Mouse (Mus musculus) limb, embryonic 12.5 days (tissue): ENCODE measurements around the gene Catsper1. TPM values are rescaled to one million over a fixed set of nuclear protein-coding genes. Genes with fewer than 3 reads are reported as not detected.
A peak's percentile ranks its signal among the peaks of the same experiment; 100 is the strongest.

ENCODE experiments used
- ATAC-seq: fragments of 200-750 bp; cut with Nextera tagmentation; 2 replicates; pipeline ENCODE4 v1.8.0; 2017; ENCODE audit warnings: low read depth, moderate TSS enrichment; ENCODE audit not compliant: insufficient number of reproducible peaks, insufficient read depth, low FRiP score, low TSS enrichment
- H3K27ac ChIP-seq: fragments of 300-500 bp; sonication (generic); 2 replicates; pipeline ENCODE4 v1.5.1; 2016; ENCODE audit warnings: mild to moderate bottlenecking, moderate library complexity
- H3K27me3 ChIP-seq: fragments of 300-500 bp; sonication (generic); 2 replicates; pipeline ENCODE4 v1.6.1; 2016; ENCODE audit warnings: mild to moderate bottlenecking, moderate library complexity
- H3K36me3 ChIP-seq: fragments of 300-500 bp; sonication (generic); 2 replicates; pipeline ENCODE4 v1.6.1; 2016; ENCODE audit warnings: mild to moderate bottlenecking, moderate library complexity
- H3K4me1 ChIP-seq: fragments of 300-500 bp; sonication (generic); replicated peaks from 2 replicates; pipeline ENCODE4 v1.6.1; 2016
- H3K4me2 ChIP-seq: fragments of 300-500 bp; sonication (generic); 2 replicates; pipeline ENCODE4 v1.6.1; 2016; ENCODE audit warnings: mild to moderate bottlenecking, moderate library complexity
- H3K4me3 ChIP-seq: fragments of 300-500 bp; sonication (generic); replicated peaks from 2 replicates; pipeline ENCODE4 v1.5.1; 2016; ENCODE audit warnings: mild to moderate bottlenecking
- H3K9ac ChIP-seq: fragments of 300-500 bp; sonication (generic); replicated peaks from 2 replicates; pipeline ENCODE4 v1.6.1; 2016; ENCODE audit warnings: mild to moderate bottlenecking, moderate library complexity
- H3K9me3 ChIP-seq: fragments of 300-500 bp; sonication (generic); 2 replicates; pipeline ENCODE4 v1.6.1; 2016; ENCODE audit warnings: mild to moderate bottlenecking, moderate library complexity
- WGBS: fragments of 180-500 bp; shearing (Covaris S2); methylation state at CpG from one replicate; pipeline ENCODE4 v1.1.7; 2016; 5-methylcytosine and 5-hydroxymethylcytosine counted together
- polyA plus RNA-seq: library from polyadenylated mRNA; unstranded; fragments of >200 nt; fragmentation: Nextera tagmentation; extraction: Ambion mirVana; gene quantifications from 2 replicates; pipeline ENCODE4 v1.2.1, GENCODE M21; 2016

Gene Catsper1
- not detected in 2 replicates for polyA plus RNA-seq

DNA sequence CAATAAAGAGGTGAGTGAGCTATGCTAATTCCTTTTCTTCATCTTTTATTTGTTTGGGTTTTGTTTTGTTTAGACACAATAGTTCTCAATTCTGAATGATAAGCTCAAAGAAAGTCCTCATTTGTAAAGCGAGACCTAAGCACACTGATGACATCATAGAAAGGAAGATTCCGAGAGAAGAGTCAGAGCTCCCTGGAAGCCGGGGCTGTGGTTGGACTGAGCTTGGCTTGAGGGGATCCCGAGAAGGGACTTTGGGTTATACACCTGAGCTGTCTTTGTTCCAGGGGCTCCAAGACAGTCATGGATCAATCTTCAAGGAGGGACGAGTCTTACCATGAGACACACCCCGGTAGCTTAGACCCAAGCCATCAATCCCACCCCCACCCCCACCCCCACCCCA lies at the start of gene Catsper1:
Gene Catsper1 (plus strand): TSS at position 301 of the 400 bp plus-strand sequence.
- no peak within 1 kb of the TSS for H3K9ac ChIP-seq
- WGBS = 86% methylated on average over 6 of the region's 6 CpGs
- H3K4me3 ChIP-seq = no peak within 1 kb of the TSS

GRCm38 (mm10) chr19:5294972-5295735 lies 40.4 kb upstream of the Catsper1 start, which contains the start of gene Sf3b2:
Sf3b2 (minus strand) TSS chr19:5295455.
- Histone ChIP-seq H3K27me3 (no peaks in the 10 kb centered on the region), H3K4me3 (peak within 1 kb of the TSS; percentile 87), H3K9ac (peak within 1 kb of the TSS; percentile 84), H3K4me1 (peaks cover 34% of the 10 kb centered on the region), H3K9me3 (no peaks in the 10 kb centered on the region), H3K36me3 (peaks cover 38% of the 10 kb centered on the region), H3K4me2 (peak within 1 kb of the TSS; percentile 91), H3K27ac (peak within 1 kb of the TSS; percentile 88)
- WGBS = under 1% methylated on average over 46 of the region's 46 CpGs
- peak; percentile 95 for ATAC-seq

More for the DNA sequence above, at the start of gene Catsper1:
- Histone ChIP-seq H3K27ac (no peak within 1 kb of the TSS), H3K9me3 (no peaks in the 10 kb centered on the region), H3K36me3 (no peaks in the 10 kb centered on the region), H3K4me2 (no peak within 1 kb of the TSS), H3K27me3 (no peaks in the 10 kb centered on the region), H3K4me1 (no peaks in the 10 kb centered on the region)
- no peak for ATAC-seq

- 6% methylated on average over 13 of the region's 13 CpGs for WGBS
- Histone ChIP-seq H3K27ac (peak overlapping the region; percentile 80), H3K4me1 (peaks cover 34% of the 10 kb centered on the region), H3K9ac (peak overlapping the region; percentile 61), H3K4me2 (peak overlapping the region; percentile 91), H3K27me3 (no peaks in the 10 kb centered on the region), H3K4me3 (peak overlapping the region; percentile 87), H3K9me3 (no peaks in the 10 kb centered on the region), H3K36me3 (peaks cover 32% of the 10 kb centered on the region)
- ATAC-seq = peak; percentile 22; the same call in 1 of the 2 replicates
These were observed 39.8 kb upstream of the Catsper1 start for GRCm38 (mm10) chr19:5295736-5296075.

DNA sequence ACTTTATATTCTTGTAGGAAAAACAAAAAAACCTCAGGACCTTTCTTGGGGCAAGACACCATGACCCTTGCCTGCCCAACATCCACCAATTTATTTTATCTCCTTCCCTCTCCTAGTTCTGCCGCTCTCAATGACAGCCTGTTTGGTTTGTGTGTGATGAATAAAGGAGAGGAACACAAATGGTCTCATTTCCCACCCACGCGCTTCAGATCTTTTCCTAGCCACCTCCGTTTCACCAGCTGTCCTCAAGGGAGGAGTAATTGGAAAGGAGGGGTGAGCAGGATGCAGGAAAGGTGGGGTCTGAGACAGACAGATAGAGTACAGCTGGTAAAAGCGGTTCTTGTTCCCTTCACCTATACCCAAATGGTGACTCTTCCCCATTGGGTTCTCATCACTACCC lies 38.9 kb upstream of the Catsper1 start:
- Histone ChIP-seq H3K27me3 (no peaks in the 10 kb centered on the region), H3K27ac (no peak overlapping the region), H3K9ac (no peak overlapping the region), H3K36me3 (peaks cover 23% of the 10 kb centered on the region), H3K4me2 (peak overlapping the region; percentile 91), H3K4me1 (peaks cover 34% of the 10 kb centered on the region), H3K9me3 (no peaks in the 10 kb centered on the region), H3K4me3 (no peak overlapping the region)
- 56% methylated on average over 5 of the region's 5 CpGs for WGBS
- ATAC-seq = no peak

GRCm38 (mm10) chr19:5297903-5298800 lies 37.4 kb upstream of the Catsper1 start, which contains the start of gene Gal3st3:
Gal3st3 (plus strand) TSS chr19:5298331.
- Histone ChIP-seq H3K4me2 (peak within 1 kb of the TSS; percentile 89), H3K4me3 (peak within 1 kb of the TSS; percentile 58), H3K27ac (peak within 1 kb of the TSS; percentile 64), H3K9me3 (no peaks in the 10 kb centered on the region), H3K4me1 (peaks cover 34% of the 10 kb centered on the region), H3K36me3 (peaks cover 14% of the 10 kb centered on the region), H3K27me3 (no peaks in the 10 kb centered on the region), H3K9ac (peak within 1 kb of the TSS; percentile 71)
- 7% methylated on average over 31 of the region's 32 CpGs for WGBS
- ATAC-seq = 0 out of 2 replicates have a peak, but pooled peaks have one; percentile 37

DNA sequence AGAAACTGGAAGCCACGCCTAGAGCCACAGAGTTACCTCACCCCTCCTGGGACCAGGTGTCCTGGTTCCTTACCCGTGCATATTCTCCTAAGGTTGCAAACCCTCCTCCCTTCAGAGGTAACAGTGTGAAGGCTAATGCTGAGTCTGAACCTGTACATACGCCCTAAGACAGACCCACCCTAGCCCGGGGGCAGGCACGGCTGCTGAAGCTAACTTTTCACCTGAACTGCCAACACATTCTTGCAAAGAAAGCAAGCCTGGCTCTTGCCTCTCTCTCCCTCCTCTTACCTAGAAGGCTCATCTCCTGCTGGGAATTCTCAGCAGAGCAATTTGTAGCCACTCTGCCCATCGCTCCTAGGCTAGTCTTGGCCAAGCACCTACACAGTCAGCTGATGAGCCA lies 35.0 kb upstream of the Catsper1 start:
- Histone ChIP-seq H3K4me2 (no peak overlapping the region), H3K27ac (no peak overlapping the region), H3K9ac (no peak overlapping the region), H3K36me3 (peaks cover 22% of the 10 kb centered on the region), H3K4me1 (peaks cover 24% of the 10 kb centered on the region), H3K27me3 (no peaks in the 10 kb centered on the region), H3K4me3 (no peak overlapping the region), H3K9me3 (no peaks in the 10 kb centered on the region)
- 69% methylated on average over 6 of the region's 6 CpGs for WGBS
- no peak for ATAC-seq

GRCm38 (mm10) chr19:5302455-5302854 lies 33.1 kb upstream of the Catsper1 start:
- 12% methylated on average over 4 of the region's 4 CpGs for WGBS
- no peak overlapping the region for H3K9ac ChIP-seq
- H3K27ac ChIP-seq = no peak overlapping the region
- no peak overlapping the region for H3K4me3 ChIP-seq
- ATAC-seq = no peak
- H3K4me2 ChIP-seq = no peak overlapping the region
- H3K4me1 ChIP-seq = peaks cover 23% of the 10 kb centered on the region
- peaks cover 13% of the 10 kb centered on the region for H3K27me3 ChIP-seq
- H3K36me3 ChIP-seq = peaks cover 41% of the 10 kb centered on the region
- peaks cover 11% of the 10 kb centered on the region for H3K9me3 ChIP-seq

- H3K9ac ChIP-seq = no peak overlapping the region
- H3K36me3 ChIP-seq = peaks cover 48% of the 10 kb centered on the region
- no peak overlapping the region for H3K27ac ChIP-seq
- peaks cover 21% of the 10 kb centered on the region for H3K27me3 ChIP-seq
- 78% methylated on average over 6 of the region's 6 CpGs for WGBS
- no peak overlapping the region for H3K4me2 ChIP-seq
- H3K4me3 ChIP-seq = no peak overlapping the region
- H3K9me3 ChIP-seq = peaks cover 18% of the 10 kb centered on the region
- peaks cover 4% of the 10 kb centered on the region; the same call in 1 of the 2 replicates for H3K4me1 ChIP-seq
- ATAC-seq = no peak
These were observed 29.3 kb upstream of the Catsper1 start for GRCm38 (mm10) chr19:5306279-5306678.

- Histone ChIP-seq H3K4me3 (peak overlapping the region; percentile 27), H3K4me1 (peaks cover 4% of the 10 kb centered on the region; the same call in 1 of the 2 replicates), H3K9me3 (peaks cover 18% of the 10 kb centered on the region), H3K27ac (no peak overlapping the region), H3K27me3 (peaks cover 21% of the 10 kb centered on the region), H3K4me2 (peak overlapping the region; percentile 49), H3K9ac (no peak overlapping the region), H3K36me3 (peaks cover 48% of the 10 kb centered on the region)
- 39% methylated on average over 98 of the region's 98 CpGs for WGBS
- no peak for ATAC-seq
These were observed 28.4 kb upstream of the Catsper1 start for GRCm38 (mm10) chr19:5306968-5307734.

GRCm38 (mm10) chr19:5309025-5309424 lies 26.5 kb upstream of the Catsper1 start:
- Histone ChIP-seq H3K27me3 (peaks cover 21% of the 10 kb centered on the region), H3K27ac (no peak overlapping the region), H3K4me3 (no peak overlapping the region), H3K36me3 (peaks cover 34% of the 10 kb centered on the region), H3K4me2 (no peak overlapping the region), H3K9me3 (peaks cover 18% of the 10 kb centered on the region), H3K9ac (no peak overlapping the region), H3K4me1 (peaks cover 4% of the 10 kb centered on the region; the same call in 1 of the 2 replicates)
- WGBS = 82% methylated on average over 7 of the region's 7 CpGs
- no peak for ATAC-seq
